Mouse (Mus musculus) limb, embryonic 14.5 days (tissue): Measurements from ENCODE around the gene Sf3a1. TPM values are rescaled to one million over a fixed set of nuclear protein-coding genes. Genes with fewer than 3 reads are reported as not detected.
A peak's percentile ranks its signal among the peaks of the same experiment; 100 is the strongest.

Experiments used
- ATAC-seq: fragments of 200-750 bp; cut with Nextera tagmentation; 2 replicates; pipeline ENCODE4 v1.8.0; 2017; ENCODE audit warnings: low read depth, moderate number of reproducible peaks, moderate TSS enrichment; ENCODE audit not compliant: low FRiP score
- DNase-seq: peaks from one replicate; pipeline ENCODE4 v3.0.0-alpha.2; 2015; ENCODE audit warnings: low spot score
- H3K27ac ChIP-seq: fragments of 300-500 bp; sonication (generic); replicated peaks from 2 replicates; pipeline ENCODE4 v1.5.1; 2014; ENCODE audit warnings: low read depth, mild to moderate bottlenecking, low read length, moderate library complexity, mixed read lengths
- H3K27me3 ChIP-seq: fragments of 300-500 bp; sonication (generic); 2 replicates; pipeline ENCODE4 v1.6.1; 2014; ENCODE audit warnings: low read length, mixed read lengths; ENCODE audit not compliant: control insufficient read depth, insufficient read depth
- H3K36me3 ChIP-seq: fragments of 300-500 bp; sonication (generic); 2 replicates; pipeline ENCODE4 v1.6.1; 2014; ENCODE audit warnings: mild to moderate bottlenecking, low read length, moderate library complexity, mixed read lengths; ENCODE audit not compliant: control insufficient read depth, insufficient read depth
- H3K4me1 ChIP-seq: fragments of 300-500 bp; sonication (generic); 2 replicates; pipeline ENCODE4 v1.6.1; 2014; ENCODE audit warnings: antibody characterized with exemption, low read length, mixed read lengths; ENCODE audit not compliant: control insufficient read depth, insufficient read depth
- H3K4me2 ChIP-seq: fragments of 300-500 bp; sonication (generic); replicated peaks from 2 replicates; pipeline ENCODE4 v1.6.1; 2014; ENCODE audit warnings: low read depth, mild to moderate bottlenecking, low read length, moderate library complexity; ENCODE audit not compliant: severe bottlenecking
- H3K4me3 ChIP-seq: fragments of 300-500 bp; sonication (generic); replicated peaks from 2 replicates; pipeline ENCODE4 v1.5.1; 2014; ENCODE audit warnings: low read length
- H3K9ac ChIP-seq: fragments of 300-500 bp; sonication (generic); 2 replicates; pipeline ENCODE4 v1.6.1; 2014; ENCODE audit warnings: mild to moderate bottlenecking, low read depth, low read length, moderate library complexity; ENCODE audit not compliant: severe bottlenecking
- H3K9me3 ChIP-seq: fragments of 300-500 bp; sonication (generic); 2 replicates; pipeline ENCODE4 v1.6.1; 2016; ENCODE audit warnings: low read length; ENCODE audit not compliant: control insufficient read depth
- POLR2A ChIP-seq: fragments of 200-500 bp; IDR thresholded peaks from 2 replicates; pipeline ENCODE4 v1.8.0; 2012; ENCODE audit warnings: inconsistent platforms, mild to moderate bottlenecking, moderate library complexity, borderline replicate concordance; ENCODE audit not compliant: insufficient read depth, insufficient read length; ENCODE audit errors: extremely low read depth
- WGBS: fragments of 180-500 bp; shearing (Covaris S2); extraction: QIAGEN DNeasy Blood & Tissue Kit; methylation state at CpG from one replicate; pipeline ENCODE4 v1.1.7; 2014; 5-methylcytosine and 5-hydroxymethylcytosine counted together
- polyA plus RNA-seq, 2 experiments: library from polyadenylated mRNA; depleted of rRNA in 1 of 2; stranded (reverse) in 1 of 2; unstranded in 1 of 2; fragments of >200 nt; fragmentation: Nextera tagmentation in 1 of 2; extraction: Ambion mirVana in 1 of 2; gene quantifications; 2 replicates each; pipeline versions ENCODE4 v1.2.1 to v1.2.3; 2012 to 2014

Gene Sf3a1
- polyA plus RNA-seq, 2 experiments, result 54.7 to 67.5 TPM

GRCm38 (mm10) chr11:4142352-4142751 is 17.8 kb upstream of the Sf3a1 start:
- Histone ChIP-seq H3K9ac (no peak overlapping the region), H3K27ac (no peak overlapping the region), H3K4me3 (no peak overlapping the region), H3K4me2 (no peak overlapping the region), H3K4me1 (no peaks in the 10 kb centered on the region), H3K9me3 (no peaks in the 10 kb centered on the region), H3K36me3 (peaks cover 80% of the 10 kb centered on the region), H3K27me3 (no peaks in the 10 kb centered on the region)
- no peak for DNase-seq
- ATAC-seq, result no peak
- TF ChIP-seq POLR2A, result no peak
- WGBS, result 85% methylated on average over 4 of the region's 4 CpGs

DNA sequence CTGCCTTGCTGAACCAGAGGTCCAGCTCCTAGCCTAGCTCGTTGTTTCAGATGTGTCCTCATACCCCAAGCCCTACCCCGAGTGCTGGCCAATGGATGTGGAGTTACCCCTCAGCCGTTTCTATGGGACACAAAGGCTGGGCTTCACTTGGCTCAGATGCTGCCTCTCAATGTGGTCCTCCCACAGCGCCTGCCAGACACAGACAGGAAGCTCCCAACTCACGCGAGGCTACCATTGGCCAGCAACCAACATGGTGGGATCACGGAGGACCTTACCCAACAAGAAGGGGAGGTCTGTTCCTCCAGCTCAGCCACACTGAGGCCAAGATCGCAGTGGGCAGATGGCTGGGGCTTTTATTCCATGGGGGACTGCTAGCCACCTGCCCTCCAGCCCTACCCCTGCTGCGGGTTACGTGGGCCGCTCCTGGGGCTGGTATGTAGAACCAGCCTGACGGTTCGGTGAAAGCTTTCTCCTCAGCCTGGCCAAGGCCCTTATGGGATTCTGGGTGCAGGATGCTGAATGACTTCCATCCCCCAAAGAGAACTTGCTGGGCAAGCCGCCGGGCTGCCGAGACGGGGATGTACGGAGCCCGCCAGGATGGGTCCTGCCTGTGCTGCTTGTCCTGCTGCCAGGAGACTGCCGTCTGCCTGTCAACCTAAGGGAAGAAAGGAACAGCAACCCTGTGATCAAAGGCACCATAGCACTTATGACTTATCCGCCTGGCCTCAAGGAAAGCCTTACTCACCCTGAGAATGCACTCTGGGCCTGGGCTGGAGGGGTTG is 16.7 kb upstream of the Sf3a1 start:
- Histone ChIP-seq H3K9ac (no peak overlapping the region), H3K36me3 (peaks cover 70% of the 10 kb centered on the region), H3K27me3 (no peaks in the 10 kb centered on the region), H3K27ac (no peak overlapping the region), H3K4me1 (no peaks in the 10 kb centered on the region), H3K4me3 (no peak overlapping the region), H3K9me3 (no peaks in the 10 kb centered on the region), H3K4me2 (no peak overlapping the region)
- DNase-seq, result no peak
- no peak for ATAC-seq
- 84% methylated on average over 21 of the region's 21 CpGs for WGBS
- no peak for TF ChIP-seq POLR2A

DNA sequence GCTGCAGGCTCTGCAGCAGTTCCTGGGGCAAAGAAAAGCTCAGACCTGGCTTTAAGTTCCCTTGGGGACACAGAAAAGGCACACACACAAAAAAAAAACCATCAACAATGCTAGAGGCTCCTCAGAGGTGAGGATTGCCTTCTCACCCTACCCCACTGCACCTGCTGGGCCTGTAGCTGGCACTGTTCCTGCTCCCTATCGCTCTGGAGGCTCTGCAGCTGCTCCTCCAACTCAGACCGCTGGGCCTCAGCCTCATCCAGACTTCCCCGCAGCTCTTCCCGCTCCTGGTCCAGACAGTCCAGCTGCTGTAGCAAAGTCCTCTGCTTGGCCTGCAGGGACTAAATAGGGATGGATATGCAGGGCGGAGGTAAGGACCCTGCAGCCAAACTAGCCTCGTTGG is 13.8 kb upstream of the Sf3a1 start:
- Histone ChIP-seq H3K27ac (no peak overlapping the region), H3K9ac (no peak overlapping the region), H3K9me3 (no peaks in the 10 kb centered on the region), H3K4me2 (no peak overlapping the region), H3K4me1 (no peaks in the 10 kb centered on the region), H3K4me3 (no peak overlapping the region), H3K27me3 (no peaks in the 10 kb centered on the region), H3K36me3 (peaks cover 50% of the 10 kb centered on the region)
- no peak for DNase-seq
- WGBS, result 79% methylated on average over 6 of the region's 6 CpGs
- 0 out of 2 replicates have a peak, but pooled peaks have one; percentile 25 for ATAC-seq
- TF ChIP-seq POLR2A, result no peak

DNA sequence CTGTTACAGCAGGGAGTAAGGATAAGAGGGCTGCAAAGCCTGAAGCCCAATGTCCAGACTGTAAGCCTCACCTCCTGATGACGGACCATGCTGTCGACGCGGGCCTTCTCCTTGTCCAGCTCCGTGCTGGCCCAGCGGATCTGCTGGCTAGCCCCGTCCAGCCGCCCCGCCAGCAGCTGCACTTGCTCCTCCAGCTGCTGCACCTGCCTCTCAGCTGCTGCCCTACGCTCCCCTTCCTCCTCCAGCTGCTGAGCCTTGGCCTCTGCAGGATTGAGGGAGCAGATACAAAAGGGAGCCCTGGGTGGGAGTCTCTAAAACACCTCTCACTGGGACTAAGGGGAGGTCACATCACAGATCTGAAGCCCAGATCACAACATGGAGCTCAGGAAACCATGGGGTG is 13.1 kb upstream of the Sf3a1 start:
- 86% methylated on average over 10 of the region's 10 CpGs for WGBS
- Histone ChIP-seq H3K27me3 (no peaks in the 10 kb centered on the region), H3K4me2 (no peak overlapping the region), H3K36me3 (peaks cover 43% of the 10 kb centered on the region), H3K27ac (no peak overlapping the region), H3K9ac (no peak overlapping the region), H3K4me1 (no peaks in the 10 kb centered on the region), H3K4me3 (no peak overlapping the region), H3K9me3 (no peaks in the 10 kb centered on the region)
- DNase-seq, result no peak
- TF ChIP-seq POLR2A, result no peak
- ATAC-seq, result 0 out of 2 replicates have a peak, but pooled peaks have one; percentile 21

GRCm38 (mm10) chr11:4148120-4148519 is 12.0 kb upstream of the Sf3a1 start:
- no peaks in the 10 kb centered on the region for H3K4me1 ChIP-seq
- H3K4me3 ChIP-seq, result no peak overlapping the region
- ATAC-seq (no peak), DNase-seq (no peak)
- H3K27me3 ChIP-seq, result no peaks in the 10 kb centered on the region
- no peak for TF ChIP-seq POLR2A
- 80% methylated on average over 5 of the region's 5 CpGs for WGBS
- no peaks in the 10 kb centered on the region for H3K9me3 ChIP-seq
- H3K27ac ChIP-seq, result no peak overlapping the region
- H3K4me2 ChIP-seq, result no peak overlapping the region
- peaks cover 37% of the 10 kb centered on the region for H3K36me3 ChIP-seq
- H3K9ac ChIP-seq, result no peak overlapping the region
